Mouse (Mus musculus) stomach, embryonic 14.5 days (tissue): Measurements from ENCODE around the gene Bloc1s2. TPM values are rescaled to one million over a fixed set of nuclear protein-coding genes. Genes with fewer than 3 reads are reported as not detected.

Experiments
- ATAC-seq: fragments of 200-750 bp; cut with Nextera tagmentation; 2 replicates; pipeline ENCODE4 v1.8.0; 2017; ENCODE audit warnings: low read depth, moderate TSS enrichment; ENCODE audit not compliant: insufficient number of reproducible peaks, insufficient read depth, low FRiP score
- H3K27ac ChIP-seq: fragments of 300-500 bp; sonication (generic); 2 replicates; pipeline ENCODE4 v1.5.1; 2014; ENCODE audit warnings: mild to moderate bottlenecking, low read length, moderate library complexity, mixed read lengths
- H3K27me3 ChIP-seq: fragments of 300-500 bp; sonication (generic); 2 replicates; pipeline ENCODE4 v1.6.1; 2014; ENCODE audit warnings: low read length, control low read depth, mixed read lengths; ENCODE audit not compliant: control insufficient read depth, insufficient read depth
- H3K36me3 ChIP-seq: fragments of 300-500 bp; sonication (generic); 2 replicates; pipeline ENCODE4 v1.6.1; 2014; ENCODE audit warnings: mild to moderate bottlenecking, control low read depth, low read length, moderate library complexity, mixed read lengths; ENCODE audit not compliant: control insufficient read depth, insufficient read depth
- H3K4me1 ChIP-seq: fragments of 300-500 bp; sonication (generic); 2 replicates; pipeline ENCODE4 v1.6.1; 2014; ENCODE audit warnings: low read length, control low read depth, mixed read lengths; ENCODE audit not compliant: control insufficient read depth, insufficient read depth
- H3K4me2 ChIP-seq: fragments of 300-500 bp; sonication (generic); replicated peaks from 2 replicates; pipeline ENCODE4 v1.6.1; 2014; ENCODE audit warnings: low read depth, low read length, control low read depth
- H3K4me3 ChIP-seq: fragments of 300-500 bp; sonication (generic); 2 replicates; pipeline ENCODE4 v1.5.1; 2014; ENCODE audit warnings: low read depth, low read length, control low read depth
- H3K9ac ChIP-seq: fragments of 300-500 bp; sonication (generic); replicated peaks from 2 replicates; pipeline ENCODE4 v1.6.1; 2014; ENCODE audit warnings: low read depth, mild to moderate bottlenecking, control low read depth, low read length, moderate library complexity, mixed read lengths
- H3K9me3 ChIP-seq: fragments of 300-500 bp; sonication (generic); 2 replicates; pipeline ENCODE4 v1.6.1; 2016; ENCODE audit warnings: low read depth, low read length, control low read depth; ENCODE audit not compliant: control insufficient read depth
- WGBS: fragments of 180-500 bp; shearing (Covaris S2); extraction: QIAGEN DNeasy Blood & Tissue Kit; methylation state at CpG from one replicate; pipeline ENCODE4 v1.1.7; 2014; 5-methylcytosine and 5-hydroxymethylcytosine counted together
- polyA plus RNA-seq: library from polyadenylated mRNA; unstranded; fragments of >200 nt; fragmentation: Nextera tagmentation; extraction: Ambion mirVana; gene quantifications from 2 replicates; pipeline ENCODE4 v1.2.1, GENCODE M21; 2014

Bloc1s2 gene
- polyA plus RNA-seq, 1 experiment from 2014 or later = 86.5 TPM

GRCm38 (mm10) chr19:44117793-44118192, 28.5 kb downstream of the Bloc1s2 start:
- no peak overlapping the region for H3K4me2 ChIP-seq
- no peak overlapping the region for H3K9ac ChIP-seq
- H3K4me3 ChIP-seq = no peak overlapping the region
- no peak overlapping the region for H3K27ac ChIP-seq
- no peaks in the 10 kb centered on the region for H3K9me3 ChIP-seq
- H3K27me3 ChIP-seq = no peaks in the 10 kb centered on the region
- ATAC-seq = no peak
- H3K36me3 ChIP-seq = peaks cover 53% of the 10 kb centered on the region
- no peaks in the 10 kb centered on the region for H3K4me1 ChIP-seq

GRCm38 (mm10) chr19:44111706-44112105, 34.5 kb downstream of the Bloc1s2 start:
- H3K9ac ChIP-seq = no peak overlapping the region
- 72% methylated on average over 7 of the region's 7 CpGs for WGBS
- no peak overlapping the region for H3K27ac ChIP-seq
- no peaks in the 10 kb centered on the region for H3K27me3 ChIP-seq
- H3K36me3 ChIP-seq = peaks cover 41% of the 10 kb centered on the region
- no peaks in the 10 kb centered on the region for H3K9me3 ChIP-seq
- H3K4me3 ChIP-seq = no peak overlapping the region
- no peak for ATAC-seq
- no peak overlapping the region for H3K4me2 ChIP-seq
- no peaks in the 10 kb centered on the region for H3K4me1 ChIP-seq

GRCm38 (mm10) chr19:44110356-44110755, 35.9 kb downstream of the Bloc1s2 start:
- Histone ChIP-seq H3K4me2 (no peak overlapping the region), H3K4me3 (no peak overlapping the region), H3K27me3 (no peaks in the 10 kb centered on the region), H3K36me3 (peaks cover 38% of the 10 kb centered on the region), H3K4me1 (peaks cover 5% of the 10 kb centered on the region), H3K9ac (no peak overlapping the region), H3K27ac (no peak overlapping the region), H3K9me3 (no peaks in the 10 kb centered on the region)
- WGBS = 86% methylated on average over 9 of the region's 9 CpGs
- ATAC-seq = no peak

- Histone ChIP-seq H3K27ac (no peak overlapping the region), H3K4me3 (no peak overlapping the region), H3K9me3 (no peaks in the 10 kb centered on the region), H3K4me2 (no peak overlapping the region), H3K9ac (no peak overlapping the region), H3K36me3 (peaks cover 30% of the 10 kb centered on the region), H3K27me3 (no peaks in the 10 kb centered on the region), H3K4me1 (peaks cover 5% of the 10 kb centered on the region)
- ATAC-seq = no peak
Observed at GRCm38 (mm10) chr19:44108996-44109395, 37.2 kb downstream of the Bloc1s2 start.

- peaks cover 5% of the 10 kb centered on the region for H3K4me1 ChIP-seq
- peak; percentile 24; the same call in 1 of the 2 replicates for ATAC-seq
- no peaks in the 10 kb centered on the region for H3K9me3 ChIP-seq
- peak overlapping the region; percentile 88 for H3K9ac ChIP-seq
- no peaks in the 10 kb centered on the region for H3K27me3 ChIP-seq
- H3K4me2 ChIP-seq = peak overlapping the region; percentile 64
- peak overlapping the region; percentile 91 for H3K4me3 ChIP-seq
- WGBS = 30% methylated on average over 22 of the region's 22 CpGs
- H3K27ac ChIP-seq = peak overlapping the region; percentile 1; the same call in 1 of the 2 replicates
- peaks cover 18% of the 10 kb centered on the region for H3K36me3 ChIP-seq
Observed at GRCm38 (mm10) chr19:44107661-44108521, 38.4 kb downstream of the Bloc1s2 start.

GRCm38 (mm10) chr19:44106831-44107660, 39.2 kb downstream of the Bloc1s2 start, which contains the start of gene Chuk:
Gene Chuk, minus strand, starts transcription at chr19:44107480.
- H3K4me2 ChIP-seq = peak within 1 kb of the TSS; percentile 64
- H3K9me3 ChIP-seq = no peaks in the 10 kb centered on the region
- H3K4me1 ChIP-seq = peaks cover 5% of the 10 kb centered on the region
- peaks cover 10% of the 10 kb centered on the region for H3K36me3 ChIP-seq
- H3K9ac ChIP-seq = peak within 1 kb of the TSS; percentile 88
- peak within 1 kb of the TSS; percentile 21; the same call in 1 of the 2 replicates for H3K27ac ChIP-seq
- no peaks in the 10 kb centered on the region for H3K27me3 ChIP-seq
- peak; percentile 98 for ATAC-seq
- under 1% methylated on average over 66 of the region's 67 CpGs for WGBS
- H3K4me3 ChIP-seq = peak within 1 kb of the TSS; percentile 91

GRCm38 (mm10) chr19:44104393-44104792, 41.9 kb downstream of the Bloc1s2 start:
- ATAC-seq = no peak
- 60% methylated on average over 1 of the region's 1 CpGs for WGBS
- Histone ChIP-seq H3K9me3 (no peaks in the 10 kb centered on the region), H3K27me3 (no peaks in the 10 kb centered on the region), H3K27ac (no peak overlapping the region), H3K9ac (no peak overlapping the region), H3K4me1 (peaks cover 5% of the 10 kb centered on the region), H3K4me3 (no peak overlapping the region), H3K4me2 (no peak overlapping the region), H3K36me3 (peaks cover 8% of the 10 kb centered on the region; the same call in 1 of the 2 replicates)

- Histone ChIP-seq H3K4me1 (peaks cover 5% of the 10 kb centered on the region), H3K9ac (no peak overlapping the region), H3K27me3 (no peaks in the 10 kb centered on the region), H3K9me3 (no peaks in the 10 kb centered on the region), H3K27ac (no peak overlapping the region), H3K36me3 (peaks cover 17% of the 10 kb centered on the region; the same call in 1 of the 2 replicates), H3K4me3 (no peak overlapping the region), H3K4me2 (no peak overlapping the region)
- no peak for ATAC-seq
- WGBS = 95% methylated on average over 3 of the region's 3 CpGs
Observed at GRCm38 (mm10) chr19:44103001-44103400, 43.2 kb downstream of the Bloc1s2 start.
